Mouse (Mus musculus): ENCODE results near the gene Maats1. TPM values are rescaled to one million over a fixed set of nuclear protein-coding genes. Genes with fewer than 3 reads are reported as not detected.

The Maats1 gene
- 0.18 TPM in 1 of 2 replicates, not detected in the other for polyA plus RNA-seq (2014; fragmentation: Nextera tagmentation; extraction: Ambion mirVana)

DNA sequence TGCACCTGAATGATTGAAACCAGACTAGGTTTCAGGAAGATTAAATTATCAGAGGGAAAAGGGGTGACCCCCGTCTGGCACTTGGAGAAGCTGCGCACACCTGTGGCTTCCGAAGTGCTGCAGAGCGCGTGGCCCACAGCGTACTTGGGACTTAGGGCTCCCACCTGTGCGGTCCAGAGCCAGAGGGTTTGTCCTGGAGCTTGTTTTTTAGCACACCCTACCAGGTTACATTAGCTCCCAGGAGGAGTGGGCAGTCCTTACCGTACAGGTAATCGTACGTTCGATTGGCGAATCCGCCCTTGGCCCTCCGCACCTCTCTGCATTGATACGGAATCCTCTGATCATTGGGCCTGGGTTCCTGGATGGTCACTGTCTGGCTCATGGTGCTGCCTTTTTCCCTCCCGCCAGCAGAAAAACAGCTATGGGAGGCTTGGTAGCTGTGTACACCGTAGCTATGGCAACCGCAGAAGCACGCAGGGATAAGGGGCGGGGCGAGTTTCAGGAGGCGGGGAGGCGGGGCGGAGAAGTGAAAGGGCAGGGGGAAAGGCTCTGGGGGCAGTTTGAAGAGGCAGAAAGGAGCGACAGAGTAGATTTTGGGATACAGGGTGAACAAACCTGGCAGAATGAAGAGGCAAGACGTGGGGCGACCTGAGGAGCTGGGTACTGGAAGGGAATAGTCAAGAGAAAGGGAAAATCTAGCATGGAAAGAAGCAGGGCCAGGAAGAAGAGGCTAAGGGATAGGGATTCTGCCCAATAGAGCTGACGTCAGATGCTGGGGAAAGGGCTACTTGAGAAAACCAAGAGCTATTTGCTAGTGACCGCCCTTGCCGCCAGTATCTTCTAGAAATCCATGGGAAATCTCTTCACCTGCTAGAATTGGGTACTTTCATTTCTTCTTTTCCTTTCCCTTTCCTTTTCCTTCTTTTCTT is at the start of gene Maats1:
TSS of gene Maats1 (minus strand) at position 748 of the 929 bp plus-strand sequence.
- Histone ChIP-seq H3K27ac (ENCODE audit: low read length) (no peak within 1 kb of the TSS), H3K36me3 (ENCODE audit: control insufficient read depth, insufficient read depth, low read length) (no peaks in the 10 kb centered on the region), H3K4me2 (replicated peaks; ENCODE audit: low read depth, low read length) (peak within 1 kb of the TSS; percentile 60), H3K4me1 (ENCODE audit: control insufficient read depth, insufficient read depth, low read length) (no peaks in the 10 kb centered on the region), H3K27me3 (ENCODE audit: control insufficient read depth, insufficient read depth, low read length) (no peaks in the 10 kb centered on the region), H3K9me3 (ENCODE audit: control insufficient read depth, low read depth, low read length) (no peaks in the 10 kb centered on the region), H3K9ac (replicated peaks; ENCODE audit: low read depth, low read length) (peak within 1 kb of the TSS; percentile 18; the same call in 1 of the 2 replicates), H3K4me3 (ENCODE audit: low read depth, low read length) (peak within 1 kb of the TSS; percentile 28)
- peak; percentile 86 for ATAC-seq (ENCODE audit: insufficient number of reproducible peaks, insufficient read depth, low FRiP score, low read depth)
- 11% methylated on average over 30 of the region's 30 CpGs for WGBS

DNA sequence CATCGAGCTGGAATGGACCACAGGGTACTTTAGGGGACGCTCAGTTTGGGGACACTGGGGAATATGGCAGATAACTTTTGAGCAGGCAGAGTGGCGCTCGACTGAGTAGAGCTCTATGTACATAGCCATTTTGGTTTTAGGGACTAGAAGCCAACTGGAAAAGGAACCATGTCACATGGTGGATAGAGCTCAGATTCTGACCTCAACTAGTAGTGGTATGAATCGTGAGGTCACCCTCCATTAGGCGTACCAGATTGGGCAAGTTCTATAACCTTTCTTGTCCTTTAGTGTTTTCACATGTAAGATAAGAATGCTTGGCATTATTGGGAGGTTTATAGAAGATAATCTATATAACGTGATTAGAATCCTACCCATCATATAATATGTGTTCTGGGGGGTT is 48.4 kb upstream of the Maats1 start:
- no peak for ATAC-seq (ENCODE audit: insufficient number of reproducible peaks, insufficient read depth, low FRiP score, low read depth)
- Histone ChIP-seq H3K4me3 (ENCODE audit: low read depth, low read length) (no peak overlapping the region), H3K4me1 (ENCODE audit: control insufficient read depth, insufficient read depth, low read length) (no peaks in the 10 kb centered on the region), H3K27me3 (ENCODE audit: control insufficient read depth, insufficient read depth, low read length) (no peaks in the 10 kb centered on the region), H3K9ac (replicated peaks; ENCODE audit: low read depth, low read length) (no peak overlapping the region), H3K4me2 (replicated peaks; ENCODE audit: low read depth, low read length) (no peak overlapping the region), H3K36me3 (ENCODE audit: control insufficient read depth, insufficient read depth, low read length) (no peaks in the 10 kb centered on the region), H3K9me3 (ENCODE audit: control insufficient read depth, low read depth, low read length) (no peaks in the 10 kb centered on the region), H3K27ac (ENCODE audit: low read length) (no peak overlapping the region)
- 88% methylated on average over 7 of the region's 7 CpGs for WGBS

DNA sequence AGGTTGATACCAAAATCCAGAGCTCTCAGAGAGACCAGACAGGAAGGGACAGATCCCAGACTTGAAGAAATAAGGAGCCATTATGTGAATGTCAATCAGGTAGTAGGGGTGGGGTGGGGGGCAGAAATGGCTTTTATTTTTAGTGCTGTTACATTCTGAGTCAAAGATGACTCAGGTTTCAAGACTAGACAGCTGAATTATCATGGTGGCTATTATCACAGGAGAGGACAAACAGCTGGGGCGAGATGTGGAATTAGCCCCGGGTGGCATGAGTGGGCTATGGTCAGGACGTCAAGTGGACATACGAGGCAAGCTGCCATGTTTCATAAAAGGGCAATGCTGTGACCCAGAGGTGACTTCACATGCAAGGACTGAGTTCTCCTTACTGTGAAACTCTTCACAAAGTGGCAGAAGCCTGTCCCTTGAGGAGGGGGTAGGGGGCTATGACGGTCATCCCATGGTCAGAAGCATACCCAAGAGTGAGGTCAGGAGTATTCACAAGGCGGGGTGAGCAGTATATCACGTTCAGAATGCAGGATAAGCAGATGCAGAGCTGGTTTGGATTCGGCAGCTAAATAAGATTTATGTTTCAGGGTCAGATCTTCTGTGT is 47.4 kb upstream of the Maats1 start:
- Histone ChIP-seq H3K9ac (replicated peaks; ENCODE audit: low read depth, low read length) (no peak overlapping the region), H3K36me3 (ENCODE audit: control insufficient read depth, insufficient read depth, low read length) (no peaks in the 10 kb centered on the region), H3K9me3 (ENCODE audit: control insufficient read depth, low read depth, low read length) (no peaks in the 10 kb centered on the region), H3K4me2 (replicated peaks; ENCODE audit: low read depth, low read length) (no peak overlapping the region), H3K4me3 (ENCODE audit: low read depth, low read length) (no peak overlapping the region), H3K4me1 (ENCODE audit: control insufficient read depth, insufficient read depth, low read length) (no peaks in the 10 kb centered on the region), H3K27me3 (ENCODE audit: control insufficient read depth, insufficient read depth, low read length) (no peaks in the 10 kb centered on the region), H3K27ac (ENCODE audit: low read length) (no peak overlapping the region)
- 68% methylated on average over 8 of the region's 8 CpGs for WGBS
- no peak for ATAC-seq (ENCODE audit: insufficient number of reproducible peaks, insufficient read depth, low FRiP score, low read depth)

GRCm38 (mm10) chr16:38388757-38389156 is 46.8 kb upstream of the Maats1 start:
- ATAC-seq (ENCODE audit: insufficient number of reproducible peaks, insufficient read depth, low FRiP score, low read depth) = no peak
- H3K27me3 ChIP-seq (ENCODE audit: control insufficient read depth, insufficient read depth, low read length) = no peaks in the 10 kb centered on the region
- H3K4me2 ChIP-seq (replicated peaks; ENCODE audit: low read depth, low read length) = no peak overlapping the region
- no peaks in the 10 kb centered on the region for H3K4me1 ChIP-seq (ENCODE audit: control insufficient read depth, insufficient read depth, low read length)
- no peaks in the 10 kb centered on the region for H3K9me3 ChIP-seq (ENCODE audit: control insufficient read depth, low read depth, low read length)
- 70% methylated on average over 6 of the region's 6 CpGs for WGBS
- no peak overlapping the region for H3K4me3 ChIP-seq (ENCODE audit: low read depth, low read length)
- no peaks in the 10 kb centered on the region for H3K36me3 ChIP-seq (ENCODE audit: control insufficient read depth, insufficient read depth, low read length)
- no peak overlapping the region for H3K27ac ChIP-seq (ENCODE audit: low read length)
- no peak overlapping the region for H3K9ac ChIP-seq (replicated peaks; ENCODE audit: low read depth, low read length)

GRCm38 (mm10) chr16:38387389-38387788 is 45.4 kb upstream of the Maats1 start:
- Histone ChIP-seq H3K4me3 (ENCODE audit: low read depth, low read length) (no peak overlapping the region), H3K27me3 (ENCODE audit: control insufficient read depth, insufficient read depth, low read length) (no peaks in the 10 kb centered on the region), H3K36me3 (ENCODE audit: control insufficient read depth, insufficient read depth, low read length) (no peaks in the 10 kb centered on the region), H3K27ac (ENCODE audit: low read length) (no peak overlapping the region), H3K4me1 (ENCODE audit: control insufficient read depth, insufficient read depth, low read length) (no peaks in the 10 kb centered on the region), H3K4me2 (replicated peaks; ENCODE audit: low read depth, low read length) (no peak overlapping the region), H3K9ac (replicated peaks; ENCODE audit: low read depth, low read length) (no peak overlapping the region), H3K9me3 (ENCODE audit: control insufficient read depth, low read depth, low read length) (no peaks in the 10 kb centered on the region)
- 87% methylated on average over 6 of the region's 6 CpGs for WGBS
- no peak for ATAC-seq (ENCODE audit: insufficient number of reproducible peaks, insufficient read depth, low FRiP score, low read depth)

DNA sequence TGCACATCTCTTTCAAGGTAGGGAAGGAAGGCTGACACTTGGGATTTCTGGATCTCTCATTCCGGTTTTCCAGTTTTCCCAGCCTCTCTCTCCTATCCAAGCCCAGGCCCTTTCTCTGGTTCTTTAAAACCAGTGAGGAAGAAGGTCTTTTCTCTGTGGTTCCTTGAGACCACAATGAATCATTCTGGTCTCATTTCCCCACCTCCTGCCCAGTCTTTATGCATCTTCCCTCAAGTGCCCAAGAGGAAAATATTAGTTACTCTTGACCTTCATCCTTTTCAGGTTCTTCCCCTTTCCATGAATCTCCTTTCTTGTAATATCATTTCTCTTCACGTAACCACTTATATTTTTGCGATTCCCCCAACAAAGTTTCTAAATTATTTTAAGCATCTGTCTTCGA is 43.8 kb upstream of the Maats1 start:
- no peaks in the 10 kb centered on the region for H3K9me3 ChIP-seq (ENCODE audit: control insufficient read depth, low read depth, low read length)
- H3K9ac ChIP-seq (replicated peaks; ENCODE audit: low read depth, low read length) = no peak overlapping the region
- H3K36me3 ChIP-seq (ENCODE audit: control insufficient read depth, insufficient read depth, low read length) = no peaks in the 10 kb centered on the region
- H3K27ac ChIP-seq (ENCODE audit: low read length) = no peak overlapping the region
- no peak for ATAC-seq (ENCODE audit: insufficient number of reproducible peaks, insufficient read depth, low FRiP score, low read depth)
- no peak overlapping the region for H3K4me3 ChIP-seq (ENCODE audit: low read depth, low read length)
- WGBS = 94% methylated on average over 4 of the region's 4 CpGs
- no peak overlapping the region for H3K4me2 ChIP-seq (replicated peaks; ENCODE audit: low read depth, low read length)
- no peaks in the 10 kb centered on the region for H3K4me1 ChIP-seq (ENCODE audit: control insufficient read depth, insufficient read depth, low read length)
- no peaks in the 10 kb centered on the region for H3K27me3 ChIP-seq (ENCODE audit: control insufficient read depth, insufficient read depth, low read length)

DNA sequence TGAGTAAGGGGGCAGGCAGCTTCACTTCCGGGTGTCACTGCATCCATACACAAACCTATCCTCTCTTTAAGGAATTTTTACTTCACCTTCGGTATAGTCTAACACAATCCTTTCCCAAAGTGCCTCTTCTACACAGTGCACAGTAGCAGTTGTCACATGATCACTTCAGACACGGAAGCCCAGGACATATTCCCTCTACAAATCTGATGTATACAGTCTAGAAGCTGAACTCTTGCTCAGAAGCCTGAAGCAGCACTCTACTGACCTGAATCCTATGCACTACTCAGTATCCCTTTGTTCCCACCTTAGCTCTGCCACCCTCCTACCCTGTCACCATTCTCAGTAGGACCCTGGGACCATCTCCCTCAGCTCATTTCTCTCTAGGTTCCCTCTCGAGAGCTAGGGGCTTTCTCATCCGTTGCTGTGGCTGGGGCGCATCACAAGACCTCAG is 43.3 kb upstream of the Maats1 start:
- 88% methylated on average over 6 of the region's 6 CpGs for WGBS
- no peak overlapping the region for H3K4me2 ChIP-seq (replicated peaks; ENCODE audit: low read depth, low read length)
- no peaks in the 10 kb centered on the region for H3K27me3 ChIP-seq (ENCODE audit: control insufficient read depth, insufficient read depth, low read length)
- no peak overlapping the region for H3K4me3 ChIP-seq (ENCODE audit: low read depth, low read length)
- no peaks in the 10 kb centered on the region for H3K36me3 ChIP-seq (ENCODE audit: control insufficient read depth, insufficient read depth, low read length)
- ATAC-seq (ENCODE audit: insufficient number of reproducible peaks, insufficient read depth, low FRiP score, low read depth) = no peak
- no peaks in the 10 kb centered on the region for H3K9me3 ChIP-seq (ENCODE audit: control insufficient read depth, low read depth, low read length)
- H3K4me1 ChIP-seq (ENCODE audit: control insufficient read depth, insufficient read depth, low read length) = no peaks in the 10 kb centered on the region
- no peak overlapping the region for H3K9ac ChIP-seq (replicated peaks; ENCODE audit: low read depth, low read length)
- H3K27ac ChIP-seq (ENCODE audit: low read length) = no peak overlapping the region

GRCm38 (mm10) chr16:38383683-38384082 is 41.7 kb upstream of the Maats1 start:
- 77% methylated on average over 2 of the region's 2 CpGs for WGBS
- no peak for ATAC-seq (ENCODE audit: insufficient number of reproducible peaks, insufficient read depth, low FRiP score, low read depth)
- Histone ChIP-seq H3K9ac (replicated peaks; ENCODE audit: low read depth, low read length) (no peak overlapping the region), H3K4me1 (ENCODE audit: control insufficient read depth, insufficient read depth, low read length) (no peaks in the 10 kb centered on the region), H3K27me3 (ENCODE audit: control insufficient read depth, insufficient read depth, low read length) (no peaks in the 10 kb centered on the region), H3K27ac (ENCODE audit: low read length) (no peak overlapping the region), H3K9me3 (ENCODE audit: control insufficient read depth, low read depth, low read length) (no peaks in the 10 kb centered on the region), H3K4me3 (ENCODE audit: low read depth, low read length) (no peak overlapping the region), H3K4me2 (replicated peaks; ENCODE audit: low read depth, low read length) (no peak overlapping the region), H3K36me3 (ENCODE audit: control insufficient read depth, insufficient read depth, low read length) (no peaks in the 10 kb centered on the region)

All from stomach, embryonic 14.5 days (tissue).